Mouse (Mus musculus): ENCODE data around the gene Plxna2. TPM values are rescaled to one million over a fixed set of nuclear protein-coding genes. Genes with fewer than 3 reads are reported as not detected.

The Plxna2 gene
- polyA plus RNA-seq, 1 experiment = 1.6 TPM

DNA sequence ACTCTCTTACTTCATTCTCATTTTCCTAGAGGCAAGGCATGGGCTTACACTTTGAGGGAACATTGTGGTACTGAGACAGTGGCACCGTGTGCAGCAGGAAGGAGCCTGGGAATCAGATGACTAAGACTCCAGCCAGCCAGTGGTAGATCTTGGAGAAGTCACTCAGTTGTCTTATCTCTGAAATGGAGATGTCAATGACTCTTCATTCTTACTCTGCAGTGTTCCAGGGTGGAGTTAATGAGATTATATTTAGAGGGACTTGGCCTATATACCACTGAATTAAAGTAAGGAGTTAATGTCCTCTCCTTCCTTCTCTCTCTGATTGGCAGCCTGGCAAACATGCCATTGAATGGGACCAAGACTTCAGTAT, 54.5 kb downstream of the Plxna2 start:
- H3K27ac ChIP-seq (ENCODE audit: insufficient read depth, low read length) = no peak overlapping the region
- no peaks in the 10 kb centered on the region for H3K27me3 ChIP-seq (ENCODE audit: control insufficient read depth, insufficient read depth, low read length, poor library complexity, severe bottlenecking)
- H3K36me3 ChIP-seq (ENCODE audit: control insufficient read depth, insufficient read depth, low read length, poor library complexity, severe bottlenecking) = no peaks in the 10 kb centered on the region
- no peaks in the 10 kb centered on the region for H3K9me3 ChIP-seq (replicated peaks; ENCODE audit: control insufficient read depth, insufficient read depth, low read length, poor library complexity, severe bottlenecking)
- H3K9ac ChIP-seq (ENCODE audit: low read depth, poor library complexity, severe bottlenecking) = no peak overlapping the region
- H3K4me1 ChIP-seq (ENCODE audit: control insufficient read depth, insufficient read depth, low read length) = no peaks in the 10 kb centered on the region
- no peak for TF ChIP-seq EP300 (IDR thresholded peaks at IDR 0.05; ENCODE audit: insufficient read depth, low read depth, low read length)
- no peak for TF ChIP-seq POLR2A (IDR thresholded peaks at IDR 0.05; ENCODE audit: insufficient read depth, low read length)
- TF ChIP-seq CTCF (IDR thresholded peaks at IDR 0.05; ENCODE audit: low read depth, low read length) = no peak
- no peak overlapping the region for H3K4me3 ChIP-seq (ENCODE audit: low read depth, low read length)

DNA sequence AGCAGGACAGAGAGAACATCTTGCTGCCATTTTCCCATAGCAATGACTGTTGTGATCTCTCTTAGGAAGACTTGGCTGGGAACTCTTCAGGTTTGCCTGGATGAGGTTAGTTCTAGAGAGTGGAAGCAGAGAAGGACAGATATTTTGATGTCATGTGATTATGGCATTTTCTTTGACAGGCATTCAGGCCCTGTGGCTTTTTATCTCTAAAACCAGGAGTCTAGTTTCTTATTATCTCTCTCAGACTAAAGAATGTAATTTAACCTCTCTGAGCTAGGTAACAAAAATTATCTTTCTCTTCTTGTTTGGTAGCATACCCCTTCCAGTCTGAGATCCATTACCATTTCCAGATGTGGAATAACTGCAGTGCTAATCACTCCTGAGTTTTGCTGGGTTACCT, 55.2 kb downstream of the Plxna2 start:
- H3K9ac ChIP-seq (ENCODE audit: low read depth, poor library complexity, severe bottlenecking) = no peak overlapping the region
- no peaks in the 10 kb centered on the region for H3K36me3 ChIP-seq (ENCODE audit: control insufficient read depth, insufficient read depth, low read length, poor library complexity, severe bottlenecking)
- no peak overlapping the region for H3K27ac ChIP-seq (ENCODE audit: insufficient read depth, low read length)
- no peaks in the 10 kb centered on the region for H3K9me3 ChIP-seq (replicated peaks; ENCODE audit: control insufficient read depth, insufficient read depth, low read length, poor library complexity, severe bottlenecking)
- no peaks in the 10 kb centered on the region for H3K27me3 ChIP-seq (ENCODE audit: control insufficient read depth, insufficient read depth, low read length, poor library complexity, severe bottlenecking)
- H3K4me3 ChIP-seq (ENCODE audit: low read depth, low read length) = no peak overlapping the region
- no peaks in the 10 kb centered on the region for H3K4me1 ChIP-seq (ENCODE audit: control insufficient read depth, insufficient read depth, low read length)
- no peak for TF ChIP-seq POLR2A (IDR thresholded peaks at IDR 0.05; ENCODE audit: insufficient read depth, low read length)
- no peak for TF ChIP-seq EP300 (IDR thresholded peaks at IDR 0.05; ENCODE audit: insufficient read depth, low read depth, low read length)
- no peak for TF ChIP-seq CTCF (IDR thresholded peaks at IDR 0.05; ENCODE audit: low read depth, low read length)

DNA sequence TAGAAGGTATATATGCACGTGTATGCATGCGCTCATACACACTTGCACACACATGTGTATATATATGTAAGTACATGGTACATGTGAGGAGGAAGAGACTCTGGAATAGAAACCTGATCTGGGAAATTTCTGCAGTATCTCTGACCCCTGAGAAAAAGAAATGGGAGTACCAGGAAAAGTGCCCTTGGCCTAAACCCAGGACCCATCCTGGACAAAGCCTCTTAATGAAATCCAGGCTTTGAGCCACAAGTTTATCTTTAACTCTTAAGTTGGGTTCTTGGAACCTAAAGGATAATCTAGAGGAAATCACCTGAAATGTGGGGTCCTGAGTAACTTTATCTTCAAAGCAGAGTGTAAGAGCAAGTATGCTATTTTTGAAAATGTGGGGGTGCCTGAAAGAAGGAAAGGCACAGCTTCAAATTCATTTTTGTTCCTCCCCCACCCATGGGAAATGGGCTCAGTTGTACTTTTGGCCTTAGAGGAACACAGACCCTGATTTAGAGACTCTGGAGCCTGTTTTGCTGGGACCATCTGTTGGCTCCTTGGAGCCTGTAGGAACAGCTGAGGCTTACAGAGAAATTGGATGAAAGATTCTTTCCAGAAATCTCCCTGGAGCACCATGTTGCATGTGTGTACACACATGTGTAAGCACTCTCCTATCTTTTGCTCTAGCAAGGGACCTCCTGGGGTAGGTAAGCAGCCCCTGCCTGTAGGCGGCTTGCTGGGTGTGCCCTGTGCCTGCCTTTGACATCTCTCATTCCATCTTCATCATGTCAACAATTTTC, 57.3 kb downstream of the Plxna2 start:
- Histone ChIP-seq H3K9me3 (replicated peaks; ENCODE audit: control insufficient read depth, insufficient read depth, low read length, poor library complexity, severe bottlenecking) (no peaks in the 10 kb centered on the region), H3K36me3 (ENCODE audit: control insufficient read depth, insufficient read depth, low read length, poor library complexity, severe bottlenecking) (no peaks in the 10 kb centered on the region), H3K9ac (ENCODE audit: low read depth, poor library complexity, severe bottlenecking) (no peak overlapping the region), H3K27ac (ENCODE audit: insufficient read depth, low read length) (no peak overlapping the region), H3K4me3 (ENCODE audit: low read depth, low read length) (no peak overlapping the region), H3K27me3 (ENCODE audit: control insufficient read depth, insufficient read depth, low read length, poor library complexity, severe bottlenecking) (no peaks in the 10 kb centered on the region), H3K4me1 (ENCODE audit: control insufficient read depth, insufficient read depth, low read length) (no peaks in the 10 kb centered on the region)
- no peak for TF ChIP-seq EP300 (IDR thresholded peaks at IDR 0.05; ENCODE audit: insufficient read depth, low read depth, low read length)

GRCm38 (mm10) chr1:194675891-194676200, 57.8 kb downstream of the Plxna2 start:
- Histone ChIP-seq H3K4me1 (ENCODE audit: control insufficient read depth, insufficient read depth, low read length) (no peaks in the 10 kb centered on the region), H3K27me3 (ENCODE audit: control insufficient read depth, insufficient read depth, low read length, poor library complexity, severe bottlenecking) (no peaks in the 10 kb centered on the region), H3K36me3 (ENCODE audit: control insufficient read depth, insufficient read depth, low read length, poor library complexity, severe bottlenecking) (no peaks in the 10 kb centered on the region), H3K9ac (ENCODE audit: low read depth, poor library complexity, severe bottlenecking) (no peak overlapping the region), H3K27ac (ENCODE audit: insufficient read depth, low read length) (no peak overlapping the region), H3K9me3 (replicated peaks; ENCODE audit: control insufficient read depth, insufficient read depth, low read length, poor library complexity, severe bottlenecking) (no peaks in the 10 kb centered on the region), H3K4me3 (ENCODE audit: low read depth, low read length) (no peak overlapping the region)
- no peak for TF ChIP-seq POLR2A (IDR thresholded peaks at IDR 0.05; ENCODE audit: insufficient read depth, low read length)
- no peak for TF ChIP-seq CTCF (IDR thresholded peaks at IDR 0.05; ENCODE audit: low read depth, low read length)
- TF ChIP-seq EP300 (IDR thresholded peaks at IDR 0.05; ENCODE audit: insufficient read depth, low read depth, low read length) = no peak

DNA sequence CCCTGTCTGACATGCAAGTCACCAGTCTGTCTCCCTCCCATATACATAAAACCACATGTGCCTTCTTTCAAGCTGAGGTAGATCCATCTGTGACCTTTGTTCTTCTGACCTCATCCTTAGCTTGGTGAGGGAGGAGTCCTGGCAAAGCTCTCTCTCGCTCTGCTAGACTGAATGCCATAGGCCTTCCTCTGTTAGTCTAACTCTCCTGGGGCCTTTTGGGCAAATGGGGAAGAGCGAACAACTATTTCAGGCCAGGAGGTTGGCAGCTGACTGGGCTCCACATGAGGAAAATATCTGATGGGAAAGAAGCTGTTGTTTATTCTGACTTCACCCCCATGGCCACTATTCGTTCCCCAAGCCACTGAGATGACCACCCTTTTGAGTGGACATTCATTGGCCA, 59.9 kb downstream of the Plxna2 start:
- no peaks in the 10 kb centered on the region for H3K27me3 ChIP-seq (ENCODE audit: control insufficient read depth, insufficient read depth, low read length, poor library complexity, severe bottlenecking)
- no peaks in the 10 kb centered on the region for H3K4me1 ChIP-seq (ENCODE audit: control insufficient read depth, insufficient read depth, low read length)
- no peaks in the 10 kb centered on the region for H3K36me3 ChIP-seq (ENCODE audit: control insufficient read depth, insufficient read depth, low read length, poor library complexity, severe bottlenecking)
- H3K9ac ChIP-seq (ENCODE audit: low read depth, poor library complexity, severe bottlenecking) = no peak overlapping the region
- H3K27ac ChIP-seq (ENCODE audit: insufficient read depth, low read length) = no peak overlapping the region
- TF ChIP-seq EP300 (IDR thresholded peaks at IDR 0.05; ENCODE audit: insufficient read depth, low read depth, low read length) = no peak
- TF ChIP-seq POLR2A (IDR thresholded peaks at IDR 0.05; ENCODE audit: insufficient read depth, low read length) = no peak
- TF ChIP-seq CTCF (IDR thresholded peaks at IDR 0.05; ENCODE audit: low read depth, low read length) = no peak
- no peaks in the 10 kb centered on the region for H3K9me3 ChIP-seq (replicated peaks; ENCODE audit: control insufficient read depth, insufficient read depth, low read length, poor library complexity, severe bottlenecking)
- H3K4me3 ChIP-seq (ENCODE audit: low read depth, low read length) = no peak overlapping the region

DNA sequence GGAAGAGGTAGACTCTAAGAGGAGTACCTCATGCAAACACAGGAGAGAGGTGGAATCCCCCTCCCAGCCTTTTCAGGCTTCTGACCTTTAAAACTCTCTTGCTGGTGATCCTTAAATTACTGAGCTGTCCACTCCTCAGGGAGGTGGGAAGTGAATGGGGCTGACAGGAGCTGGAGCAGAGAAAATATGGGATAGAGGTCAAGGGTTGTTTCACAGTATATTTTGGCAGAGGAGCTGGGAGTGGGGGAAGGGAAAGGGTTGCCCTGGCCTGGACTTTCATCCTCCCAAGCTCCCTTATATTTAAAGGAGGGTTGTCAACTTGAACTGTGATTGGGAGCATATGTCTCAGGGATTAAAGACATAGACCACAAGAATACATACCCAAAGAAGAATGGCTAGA, 61.1 kb downstream of the Plxna2 start:
- Histone ChIP-seq H3K4me1 (ENCODE audit: control insufficient read depth, insufficient read depth, low read length) (no peaks in the 10 kb centered on the region), H3K9ac (ENCODE audit: low read depth, poor library complexity, severe bottlenecking) (no peak overlapping the region), H3K36me3 (ENCODE audit: control insufficient read depth, insufficient read depth, low read length, poor library complexity, severe bottlenecking) (no peaks in the 10 kb centered on the region), H3K4me3 (ENCODE audit: low read depth, low read length) (no peak overlapping the region), H3K27ac (ENCODE audit: insufficient read depth, low read length) (no peak overlapping the region), H3K27me3 (ENCODE audit: control insufficient read depth, insufficient read depth, low read length, poor library complexity, severe bottlenecking) (no peaks in the 10 kb centered on the region), H3K9me3 (replicated peaks; ENCODE audit: control insufficient read depth, insufficient read depth, low read length, poor library complexity, severe bottlenecking) (no peaks in the 10 kb centered on the region)
- TF ChIP-seq CTCF (IDR thresholded peaks at IDR 0.05; ENCODE audit: low read depth, low read length) = no peak
- no peak for TF ChIP-seq POLR2A (IDR thresholded peaks at IDR 0.05; ENCODE audit: insufficient read depth, low read length)
- TF ChIP-seq EP300 (IDR thresholded peaks at IDR 0.05; ENCODE audit: insufficient read depth, low read depth, low read length) = no peak
